Mouse (Mus musculus): Measurements from ENCODE around the gene Lix1l. TPM values are rescaled to one million over a fixed set of nuclear protein-coding genes. Genes with fewer than 3 reads are reported as not detected.

Lix1l gene
- polyA plus RNA-seq, 1 experiment from 2014 or later = 5.7 TPM

- Histone ChIP-seq H3K27ac (peak within 1 kb of the TSS; percentile 85), H3K9ac (replicated peaks) (peak within 1 kb of the TSS; percentile 74), H3K27me3 (peaks cover 34% of the 10 kb centered on the region), H3K9me3 (no peaks in the 10 kb centered on the region), H3K4me3 (replicated peaks) (peak within 1 kb of the TSS; percentile 62), H3K4me2 (peak within 1 kb of the TSS; percentile 78), H3K4me1 (replicated peaks) (peaks cover 46% of the 10 kb centered on the region), H3K36me3 (no peaks in the 10 kb centered on the region)
- WGBS = under 1% methylated on average over 36 of the region's 38 CpGs
- ATAC-seq (ENCODE audit: insufficient number of reproducible peaks, insufficient read depth, low FRiP score, low TSS enrichment, low read depth) = peak; percentile 84
Measured at GRCm38 (mm10) chr3:96593790-96594560, 7.0 kb upstream of the Lix1l start, which contains the start of gene Polr3gl. Polr3gl (minus strand) TSS chr3:96594181.

DNA sequence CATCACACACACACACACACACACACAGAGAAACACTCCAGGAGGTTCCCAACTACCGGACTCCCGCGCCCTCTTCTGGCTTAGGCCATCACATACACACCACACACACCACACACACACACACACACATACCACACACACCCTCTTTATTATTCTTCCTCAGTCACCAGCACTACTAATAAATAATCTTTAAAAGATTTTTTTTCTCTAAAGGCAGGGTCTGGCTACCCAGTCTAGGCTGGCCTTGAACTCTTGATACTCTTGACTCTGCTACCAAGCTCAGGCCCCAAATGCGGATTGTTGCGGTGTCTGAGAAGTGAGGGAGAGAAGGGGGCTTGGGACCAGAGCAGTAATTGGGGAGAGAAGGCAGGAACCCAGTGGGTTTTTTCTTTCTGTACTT is 6.1 kb upstream of the Lix1l start:
- H3K4me1 ChIP-seq (replicated peaks) = peaks cover 48% of the 10 kb centered on the region
- no peak for ATAC-seq (ENCODE audit: insufficient number of reproducible peaks, insufficient read depth, low FRiP score, low TSS enrichment, low read depth)
- no peak overlapping the region for H3K9ac ChIP-seq (replicated peaks)
- H3K4me2 ChIP-seq = no peak overlapping the region
- peaks cover 39% of the 10 kb centered on the region for H3K27me3 ChIP-seq
- H3K36me3 ChIP-seq = no peaks in the 10 kb centered on the region
- 73% methylated on average over 5 of the region's 5 CpGs for WGBS
- H3K9me3 ChIP-seq = no peaks in the 10 kb centered on the region
- no peak overlapping the region for H3K4me3 ChIP-seq (replicated peaks)
- H3K27ac ChIP-seq = no peak overlapping the region

DNA sequence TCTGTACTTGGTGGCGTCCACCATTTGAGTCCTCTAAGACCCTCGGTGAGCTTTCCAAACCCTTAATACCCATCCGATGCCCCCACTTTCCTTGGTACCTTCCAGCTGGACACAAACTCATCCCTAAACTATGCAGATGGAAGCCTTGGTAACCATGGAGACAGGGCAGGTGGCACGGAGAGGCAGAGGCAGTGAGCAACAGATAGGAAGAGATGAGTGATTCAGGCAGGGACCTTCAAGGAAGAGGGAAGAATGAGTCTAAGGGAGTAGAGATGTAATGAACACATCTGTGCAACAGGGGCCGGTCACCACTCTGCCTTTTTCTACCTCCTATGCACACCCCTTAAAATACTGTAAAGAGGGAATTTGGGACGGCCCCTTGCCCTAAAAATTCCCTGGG is 5.3 kb upstream of the Lix1l start:
- no peaks in the 10 kb centered on the region for H3K9me3 ChIP-seq
- H3K4me1 ChIP-seq (replicated peaks) = peaks cover 51% of the 10 kb centered on the region
- H3K9ac ChIP-seq (replicated peaks) = no peak overlapping the region
- 31% methylated on average over 6 of the region's 6 CpGs for WGBS
- H3K4me2 ChIP-seq = peak overlapping the region; percentile 99
- no peak overlapping the region for H3K27ac ChIP-seq
- H3K27me3 ChIP-seq = peaks cover 39% of the 10 kb centered on the region
- no peaks in the 10 kb centered on the region for H3K36me3 ChIP-seq
- H3K4me3 ChIP-seq (replicated peaks) = peak overlapping the region; percentile 53
- no peak for ATAC-seq (ENCODE audit: insufficient number of reproducible peaks, insufficient read depth, low FRiP score, low TSS enrichment, low read depth)

DNA sequence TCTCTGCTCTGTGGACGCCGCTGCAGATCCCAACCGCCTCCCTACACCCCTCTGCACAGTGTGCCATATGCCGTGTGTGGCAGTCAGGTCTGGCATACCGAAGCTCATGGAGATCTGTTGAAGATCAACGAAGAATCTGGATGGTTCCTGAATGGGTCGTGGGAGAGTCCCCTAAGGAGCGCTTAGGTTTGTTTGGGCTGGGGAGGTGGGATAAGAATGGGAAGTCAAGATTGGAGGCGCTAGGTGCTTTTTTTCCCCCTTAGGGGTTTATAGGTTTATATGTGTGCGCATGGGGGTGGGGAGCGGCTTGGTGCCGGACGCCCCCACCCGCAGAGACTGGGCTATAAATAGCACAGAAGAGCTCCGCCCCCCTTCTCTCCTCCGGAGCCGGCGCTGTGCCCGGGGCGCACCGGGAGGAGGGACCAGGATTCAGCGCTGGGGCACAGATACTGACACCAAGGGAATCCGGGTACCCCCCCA is 4.7 kb upstream of the Lix1l start, which contains the start of gene Ankrd34a:
TSS of gene Ankrd34a (plus strand) at position 409 of the 480 bp plus-strand sequence.
- H3K4me1 ChIP-seq (replicated peaks) = peaks cover 51% of the 10 kb centered on the region
- H3K9me3 ChIP-seq = no peaks in the 10 kb centered on the region
- H3K27ac ChIP-seq = peak within 1 kb of the TSS; percentile 67; the same call in 1 of the 2 replicates
- under 1% methylated on average over 20 of the region's 23 CpGs for WGBS
- ATAC-seq (ENCODE audit: insufficient number of reproducible peaks, insufficient read depth, low FRiP score, low TSS enrichment, low read depth) = no peak
- peak within 1 kb of the TSS; percentile 53 for H3K4me3 ChIP-seq (replicated peaks)
- H3K36me3 ChIP-seq = no peaks in the 10 kb centered on the region
- peak within 1 kb of the TSS; percentile 99 for H3K4me2 ChIP-seq
- peak within 1 kb of the TSS; percentile 67 for H3K9ac ChIP-seq (replicated peaks)
- peaks cover 39% of the 10 kb centered on the region for H3K27me3 ChIP-seq

- WGBS = 4% methylated on average over 10 of the region's 12 CpGs
Measured at GRCm38 (mm10) chr3:96596855-96597254, 4.1 kb upstream of the Lix1l start.

GRCm38 (mm10) chr3:96597435-96597891 is 3.5 kb upstream of the Lix1l start:
- peak overlapping the region; percentile 67 for H3K9ac ChIP-seq (replicated peaks)
- H3K4me3 ChIP-seq (replicated peaks) = peak overlapping the region; percentile 53
- H3K9me3 ChIP-seq = no peaks in the 10 kb centered on the region
- peak overlapping the region; percentile 67 for H3K27ac ChIP-seq
- no peaks in the 10 kb centered on the region for H3K36me3 ChIP-seq
- no peak for ATAC-seq (ENCODE audit: insufficient number of reproducible peaks, insufficient read depth, low FRiP score, low TSS enrichment, low read depth)
- H3K4me1 ChIP-seq (replicated peaks) = peaks cover 54% of the 10 kb centered on the region
- peak overlapping the region; percentile 99 for H3K4me2 ChIP-seq
- WGBS = under 1% methylated on average over 40 of the region's 40 CpGs
- H3K27me3 ChIP-seq = peaks cover 39% of the 10 kb centered on the region

More at GRCm38 (mm10) chr3:96596855-96597254, 4.1 kb upstream of the Lix1l start:
- Histone ChIP-seq H3K27me3 (peaks cover 39% of the 10 kb centered on the region), H3K9ac (replicated peaks) (peak overlapping the region; percentile 67), H3K4me1 (replicated peaks) (peaks cover 53% of the 10 kb centered on the region), H3K4me2 (peak overlapping the region; percentile 99), H3K4me3 (replicated peaks) (peak overlapping the region; percentile 53), H3K27ac (no peak overlapping the region), H3K36me3 (no peaks in the 10 kb centered on the region), H3K9me3 (no peaks in the 10 kb centered on the region)
- ATAC-seq (ENCODE audit: insufficient number of reproducible peaks, insufficient read depth, low FRiP score, low TSS enrichment, low read depth) = no peak

GRCm38 (mm10) chr3:96598156-96599068 is 2.5 kb upstream of the Lix1l start:
- Histone ChIP-seq H3K27me3 (peaks cover 39% of the 10 kb centered on the region), H3K4me3 (replicated peaks) (peak overlapping the region; percentile 53), H3K4me2 (peak overlapping the region; percentile 99), H3K27ac (peak overlapping the region; percentile 67), H3K9ac (replicated peaks) (peak overlapping the region; percentile 67), H3K36me3 (no peaks in the 10 kb centered on the region), H3K9me3 (no peaks in the 10 kb centered on the region), H3K4me1 (replicated peaks) (peaks cover 54% of the 10 kb centered on the region)
- 1% methylated on average over 54 of the region's 54 CpGs for WGBS
- ATAC-seq (ENCODE audit: insufficient number of reproducible peaks, insufficient read depth, low FRiP score, low TSS enrichment, low read depth) = no peak

- ATAC-seq (ENCODE audit: insufficient number of reproducible peaks, insufficient read depth, low FRiP score, low TSS enrichment, low read depth) = no peak
- 47% methylated on average over 8 of the region's 8 CpGs for WGBS
- Histone ChIP-seq H3K36me3 (no peaks in the 10 kb centered on the region), H3K4me3 (replicated peaks) (peak overlapping the region; percentile 53), H3K4me2 (peak overlapping the region; percentile 99), H3K4me1 (replicated peaks) (peaks cover 59% of the 10 kb centered on the region), H3K27ac (no peak overlapping the region), H3K9me3 (no peaks in the 10 kb centered on the region), H3K9ac (replicated peaks) (no peak overlapping the region), H3K27me3 (peaks cover 39% of the 10 kb centered on the region)
Measured at GRCm38 (mm10) chr3:96599069-96599393, 1.9 kb upstream of the Lix1l start.

DNA sequence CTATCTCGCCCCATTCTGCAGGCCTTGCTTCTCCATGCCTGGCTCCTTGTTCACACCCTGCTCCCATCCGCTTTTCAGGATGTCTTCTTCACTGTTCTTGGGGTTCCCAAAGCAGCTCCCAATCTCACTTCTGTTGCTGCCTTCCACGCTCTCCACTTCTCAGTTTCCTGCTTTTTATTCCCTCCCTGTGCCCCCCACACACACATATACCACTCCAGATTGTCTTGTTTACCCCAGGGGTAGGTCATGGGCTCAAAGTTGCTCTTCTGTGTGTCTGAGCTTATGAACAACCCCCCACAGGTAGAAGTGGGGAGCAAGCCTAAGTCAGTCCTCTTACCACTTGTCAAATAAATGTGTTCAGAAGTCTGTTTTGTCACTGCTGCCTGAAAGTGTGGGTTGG is 1.5 kb upstream of the Lix1l start:
- ATAC-seq (ENCODE audit: insufficient number of reproducible peaks, insufficient read depth, low FRiP score, low TSS enrichment, low read depth) = no peak
- Histone ChIP-seq H3K4me1 (replicated peaks) (peaks cover 59% of the 10 kb centered on the region), H3K27ac (no peak overlapping the region), H3K9me3 (no peaks in the 10 kb centered on the region), H3K4me2 (peak overlapping the region; percentile 99; the same call in 1 of the 2 replicates), H3K9ac (replicated peaks) (no peak overlapping the region), H3K4me3 (replicated peaks) (no peak overlapping the region; the same call in 1 of the 2 replicates), H3K36me3 (0 out of 2 replicates have a peak, but pooled peaks cover 2% of the 10 kb centered on the region), H3K27me3 (peaks cover 39% of the 10 kb centered on the region)
- WGBS = 73% methylated on average over 3 of the region's 3 CpGs

GRCm38 (mm10) chr3:96601251-96601787 is 370 bp downstream of the Lix1l start:
- H3K27ac ChIP-seq = peak overlapping the region; percentile 94
- 1% methylated on average over 33 of the region's 40 CpGs for WGBS
- peak overlapping the region; percentile 96 for H3K9ac ChIP-seq (replicated peaks)
- peak; percentile 49 for ATAC-seq (ENCODE audit: insufficient number of reproducible peaks, insufficient read depth, low FRiP score, low TSS enrichment, low read depth)
- peaks cover 22% of the 10 kb centered on the region for H3K27me3 ChIP-seq
- peak overlapping the region; percentile 87 for H3K4me3 ChIP-seq (replicated peaks)
- no peaks in the 10 kb centered on the region for H3K9me3 ChIP-seq
- peak overlapping the region; percentile 78 for H3K4me2 ChIP-seq
- peaks cover 49% of the 10 kb centered on the region for H3K4me1 ChIP-seq (replicated peaks)
- H3K36me3 ChIP-seq = peaks cover 10% of the 10 kb centered on the region; the same call in 1 of the 2 replicates
